Mouse (Mus musculus) limb, embryonic 11.5 days (tissue): ENCODE data around the gene Elmod3. TPM values are rescaled to one million over a fixed set of nuclear protein-coding genes. Genes with fewer than 3 reads are reported as not detected.

ENCODE experiments used
- ATAC-seq: fragments of 200-750 bp; cut with Nextera tagmentation; 2 replicates; pipeline ENCODE4 v1.8.0; 2017; ENCODE audit warnings: low read depth; ENCODE audit not compliant: insufficient number of reproducible peaks, low FRiP score, low TSS enrichment
- DNase-seq: peaks from one replicate; pipeline ENCODE4 v3.0.0-alpha.2; 2015; ENCODE audit warnings: low spot score
- H3K27ac ChIP-seq: fragments of 300-500 bp; sonication (generic); replicated peaks from 2 replicates; pipeline ENCODE4 v1.5.1; 2014; ENCODE audit warnings: low read depth, mild to moderate bottlenecking, low read length
- H3K27me3 ChIP-seq: fragments of 300-500 bp; sonication (generic); 2 replicates; pipeline ENCODE4 v1.6.1; 2014; ENCODE audit warnings: mild to moderate bottlenecking, low read length, mixed read lengths; ENCODE audit not compliant: control insufficient read depth, insufficient read depth
- H3K36me3 ChIP-seq: fragments of 300-500 bp; sonication (generic); 2 replicates; pipeline ENCODE4 v1.6.1; 2014; ENCODE audit warnings: mild to moderate bottlenecking, low read length, moderate library complexity, mixed read lengths; ENCODE audit not compliant: control insufficient read depth, insufficient read depth
- H3K4me1 ChIP-seq: fragments of 300-500 bp; sonication (generic); 2 replicates; pipeline ENCODE4 v1.6.1; 2014; ENCODE audit warnings: low read length, mixed read lengths; ENCODE audit not compliant: control insufficient read depth, insufficient read depth
- H3K4me2 ChIP-seq: fragments of 300-500 bp; sonication (generic); 2 replicates; pipeline ENCODE4 v1.6.1; 2014; ENCODE audit warnings: low read depth, mild to moderate bottlenecking, moderate library complexity; ENCODE audit not compliant: severe bottlenecking
- H3K4me3 ChIP-seq: fragments of 300-500 bp; sonication (generic); 2 replicates; pipeline ENCODE4 v1.5.1; 2014; ENCODE audit warnings: low read depth, low read length
- H3K9ac ChIP-seq: fragments of 300-500 bp; sonication (generic); 2 replicates; pipeline ENCODE4 v1.6.1; 2014; ENCODE audit warnings: mild to moderate bottlenecking, low read length
- H3K9me3 ChIP-seq: fragments of 300-500 bp; sonication (generic); 2 replicates; pipeline ENCODE4 v1.6.1; 2016; ENCODE audit warnings: low read length; ENCODE audit not compliant: control insufficient read depth
- WGBS: fragments of 180-500 bp; shearing (Covaris S2); extraction: QIAGEN DNeasy Blood & Tissue Kit; methylation state at CpG from one replicate; pipeline ENCODE4 v1.1.7; 2014; 5-methylcytosine and 5-hydroxymethylcytosine counted together
- polyA plus RNA-seq: library from polyadenylated mRNA; unstranded; fragments of >200 nt; fragmentation: Nextera tagmentation; extraction: Ambion mirVana; gene quantifications from 2 replicates; pipeline ENCODE4 v1.2.1, GENCODE M21; 2014

Gene Elmod3
- polyA plus RNA-seq, 1 experiment from 2014 or later = 15.8 TPM

DNA sequence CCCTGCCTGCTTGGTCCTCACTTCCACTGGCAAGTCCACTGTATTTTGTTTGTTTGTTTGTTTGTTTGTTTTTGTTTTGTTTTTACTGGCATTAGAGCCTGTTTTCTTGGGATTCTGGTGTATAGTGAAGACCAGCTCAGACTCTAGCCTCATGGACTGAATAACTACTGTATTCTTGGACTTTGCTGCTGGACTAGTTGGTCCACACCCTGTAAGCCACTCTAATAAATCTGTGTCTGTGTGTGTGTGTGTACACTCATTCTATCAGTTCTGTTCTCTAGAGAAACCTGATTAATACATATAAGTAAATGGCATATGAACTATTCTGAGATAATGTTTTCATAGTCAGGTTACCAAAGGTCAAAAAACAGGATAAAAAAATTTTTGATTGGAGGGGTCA, 8.1 kb downstream of the Elmod3 start:
- Histone ChIP-seq H3K4me3 (no peak overlapping the region), H3K4me2 (no peak overlapping the region), H3K27me3 (no peaks in the 10 kb centered on the region), H3K9me3 (no peaks in the 10 kb centered on the region), H3K9ac (no peak overlapping the region), H3K36me3 (no peaks in the 10 kb centered on the region), H3K4me1 (no peaks in the 10 kb centered on the region), H3K27ac (no peak overlapping the region)
- DNase-seq (no peak), ATAC-seq (no peak)

GRCm38 (mm10) chr6:72588307-72588706, 9.9 kb downstream of the Elmod3 start:
- DNase-seq = no peak
- no peaks in the 10 kb centered on the region for H3K9me3 ChIP-seq

GRCm38 (mm10) chr6:72586701-72587100, 11.5 kb downstream of the Elmod3 start:
- Histone ChIP-seq H3K36me3 (no peaks in the 10 kb centered on the region), H3K27me3 (no peaks in the 10 kb centered on the region), H3K4me2 (no peak overlapping the region), H3K4me1 (no peaks in the 10 kb centered on the region), H3K4me3 (no peak overlapping the region), H3K9me3 (no peaks in the 10 kb centered on the region), H3K27ac (no peak overlapping the region), H3K9ac (no peak overlapping the region)
- 76% methylated on average over 3 of the region's 3 CpGs for WGBS
- DNase-seq (no peak), ATAC-seq (no peak)

More at GRCm38 (mm10) chr6:72588307-72588706, 9.9 kb downstream of the Elmod3 start:
- no peak for ATAC-seq
- Histone ChIP-seq H3K27me3 (no peaks in the 10 kb centered on the region), H3K4me2 (no peak overlapping the region), H3K4me1 (no peaks in the 10 kb centered on the region), H3K27ac (no peak overlapping the region), H3K4me3 (no peak overlapping the region), H3K36me3 (no peaks in the 10 kb centered on the region), H3K9ac (no peak overlapping the region)

DNA sequence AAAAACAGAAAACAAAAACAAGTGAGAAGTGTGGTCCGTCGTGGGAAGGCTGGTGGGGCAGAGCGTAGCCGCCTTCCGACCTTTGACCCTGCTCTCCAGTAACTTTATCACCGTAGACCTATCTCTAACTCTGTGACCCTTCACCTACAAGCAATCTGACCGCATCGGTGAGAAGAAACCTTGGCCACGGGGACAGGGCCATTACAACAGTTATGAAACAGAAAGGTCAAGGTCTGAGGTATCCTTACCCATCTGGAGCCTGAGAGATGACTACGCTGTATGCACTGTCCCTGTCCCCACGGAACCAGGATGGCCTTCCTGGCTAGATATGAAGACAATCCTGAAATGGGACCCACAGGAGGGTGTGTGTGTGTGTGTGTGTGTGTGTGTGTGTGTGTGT, 14.1 kb downstream of the Elmod3 start:
- no peak overlapping the region for H3K4me2 ChIP-seq
- no peaks in the 10 kb centered on the region for H3K4me1 ChIP-seq
- H3K36me3 ChIP-seq = no peaks in the 10 kb centered on the region
- no peaks in the 10 kb centered on the region for H3K27me3 ChIP-seq
- no peak for ATAC-seq
- no peak overlapping the region for H3K4me3 ChIP-seq
- no peak overlapping the region for H3K27ac ChIP-seq
- no peaks in the 10 kb centered on the region for H3K9me3 ChIP-seq
- H3K9ac ChIP-seq = no peak overlapping the region
- no peak for DNase-seq
- WGBS = 79% methylated on average over 11 of the region's 11 CpGs

DNA sequence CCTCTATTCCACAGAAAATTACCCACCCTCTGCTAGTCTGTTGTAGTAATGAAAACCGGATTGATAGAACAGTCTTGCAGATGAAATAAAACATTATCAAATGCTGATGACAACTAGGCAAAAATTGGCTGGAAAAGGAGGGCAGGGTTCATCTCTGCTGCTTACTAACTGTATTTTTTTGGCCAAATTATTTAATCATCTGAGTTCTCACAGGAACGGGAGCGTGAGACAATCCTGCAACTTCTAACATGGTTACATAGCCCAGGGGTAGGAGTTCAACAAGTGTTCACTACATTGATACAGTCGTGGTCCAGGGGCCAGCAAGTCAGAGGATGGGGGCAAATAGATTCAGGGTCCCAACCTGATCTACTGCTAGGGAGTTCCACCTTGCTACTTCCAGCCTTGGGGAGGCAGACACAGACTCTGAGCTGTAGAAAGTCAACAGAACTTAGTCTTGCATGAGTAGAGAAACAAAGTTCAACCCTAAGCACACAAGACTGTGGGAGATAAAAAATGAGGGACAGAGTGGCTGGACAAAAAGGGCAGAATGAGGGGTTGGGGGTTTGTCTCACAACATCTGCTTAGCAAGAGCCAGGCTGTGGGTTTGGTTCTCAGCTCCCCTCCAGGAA, 14.9 kb downstream of the Elmod3 start:
- no peak for DNase-seq
- H3K9ac ChIP-seq = no peak overlapping the region
- WGBS = 88% methylated on average over 4 of the region's 4 CpGs
- no peaks in the 10 kb centered on the region for H3K9me3 ChIP-seq
- no peaks in the 10 kb centered on the region for H3K4me1 ChIP-seq
- H3K4me2 ChIP-seq = no peak overlapping the region
- H3K36me3 ChIP-seq = no peaks in the 10 kb centered on the region
- H3K27ac ChIP-seq = no peak overlapping the region
- ATAC-seq = no peak
- no peak overlapping the region for H3K4me3 ChIP-seq
- H3K27me3 ChIP-seq = no peaks in the 10 kb centered on the region

- H3K9ac ChIP-seq = no peak overlapping the region
- no peak overlapping the region for H3K4me2 ChIP-seq
- no peak overlapping the region for H3K27ac ChIP-seq
- H3K36me3 ChIP-seq = no peaks in the 10 kb centered on the region
- no peaks in the 10 kb centered on the region for H3K4me1 ChIP-seq
- ATAC-seq (no peak), DNase-seq (no peak)
- H3K4me3 ChIP-seq = no peak overlapping the region
- no peaks in the 10 kb centered on the region for H3K9me3 ChIP-seq
- 71% methylated on average over 11 of the region's 11 CpGs for WGBS
- H3K27me3 ChIP-seq = no peaks in the 10 kb centered on the region
Measured at GRCm38 (mm10) chr6:72581625-72582382, 16.4 kb downstream of the Elmod3 start.

- H3K4me1 ChIP-seq = no peaks in the 10 kb centered on the region
- no peaks in the 10 kb centered on the region for H3K9me3 ChIP-seq
- H3K27ac ChIP-seq = no peak overlapping the region
- DNase-seq = no peak
- no peaks in the 10 kb centered on the region; the same call in 1 of the 2 replicates for H3K36me3 ChIP-seq
- H3K9ac ChIP-seq = no peak overlapping the region
- ATAC-seq = no peak
- H3K4me3 ChIP-seq = no peak overlapping the region
- H3K27me3 ChIP-seq = no peaks in the 10 kb centered on the region
- WGBS = 89% methylated on average over 3 of the region's 3 CpGs
- H3K4me2 ChIP-seq = no peak overlapping the region
Measured at GRCm38 (mm10) chr6:72576041-72576440, 22.2 kb downstream of the Elmod3 start.

GRCm38 (mm10) chr6:72571826-72572225, 26.4 kb downstream of the Elmod3 start:
- WGBS = 58% methylated on average over 3 of the region's 3 CpGs
- no peak overlapping the region for H3K9ac ChIP-seq
- H3K27ac ChIP-seq = no peak overlapping the region
- no peak overlapping the region for H3K4me2 ChIP-seq
- H3K36me3 ChIP-seq = no peaks in the 10 kb centered on the region; the same call in 1 of the 2 replicates
- DNase-seq (no peak), ATAC-seq (no peak)
- no peak overlapping the region for H3K4me3 ChIP-seq
- H3K4me1 ChIP-seq = no peaks in the 10 kb centered on the region
- H3K9me3 ChIP-seq = no peaks in the 10 kb centered on the region
- no peaks in the 10 kb centered on the region for H3K27me3 ChIP-seq
